Mouse (Mus musculus) heart, embryonic 11.5 days (tissue): ENCODE data around the gene Trabd2b. TPM values are rescaled to one million over a fixed set of nuclear protein-coding genes. Genes with fewer than 3 reads are reported as not detected.

ENCODE experiments used
- ATAC-seq: fragments of 200-750 bp; cut with Nextera tagmentation; replicated peaks from 2 replicates; pipeline ENCODE4 v1.8.0; 2017; ENCODE audit warnings: moderate library complexity; ENCODE audit not compliant: insufficient number of reproducible peaks, low FRiP score, low TSS enrichment
- H3K27ac ChIP-seq: fragments of 300-500 bp; sonication (generic); 2 replicates; pipeline ENCODE4 v1.5.1; 2014; ENCODE audit warnings: mild to moderate bottlenecking, low read depth, low read length
- H3K27me3 ChIP-seq: fragments of 300-500 bp; sonication (generic); 2 replicates; pipeline ENCODE4 v1.6.1; 2014; ENCODE audit warnings: mild to moderate bottlenecking, low read length, mixed read lengths; ENCODE audit not compliant: control insufficient read depth, insufficient read depth
- H3K36me3 ChIP-seq: fragments of 300-500 bp; sonication (generic); 2 replicates; pipeline ENCODE4 v1.6.1; 2014; ENCODE audit warnings: mild to moderate bottlenecking, low read length, moderate library complexity, mixed read lengths; ENCODE audit not compliant: control insufficient read depth, insufficient read depth
- H3K4me1 ChIP-seq: fragments of 300-500 bp; sonication (generic); 2 replicates; pipeline ENCODE4 v1.6.1; 2014; ENCODE audit warnings: low read length; ENCODE audit not compliant: control insufficient read depth, insufficient read depth
- H3K4me2 ChIP-seq: fragments of 300-500 bp; sonication (generic); 2 replicates; pipeline ENCODE4 v1.6.1; 2014; ENCODE audit warnings: mild to moderate bottlenecking, moderate library complexity
- H3K4me3 ChIP-seq: fragments of 300-500 bp; sonication (generic); 2 replicates; pipeline ENCODE4 v1.5.1; 2014; ENCODE audit warnings: low read depth, low read length
- H3K9ac ChIP-seq: fragments of 300-500 bp; sonication (generic); 2 replicates; pipeline ENCODE4 v1.6.1; 2014; ENCODE audit warnings: mild to moderate bottlenecking, low read depth, low read length, moderate library complexity
- H3K9me3 ChIP-seq: fragments of 300-500 bp; sonication (generic); replicated peaks from 2 replicates; pipeline ENCODE4 v1.6.1; 2016; ENCODE audit warnings: low read length; ENCODE audit not compliant: control insufficient read depth
- WGBS: fragments of 180-500 bp; shearing (Covaris S2); extraction: QIAGEN DNeasy Blood & Tissue Kit; methylation state at CpG from one replicate; pipeline ENCODE4 v1.1.7; 2014; ENCODE audit not compliant: insufficient replicate concordance; 5-methylcytosine and 5-hydroxymethylcytosine counted together
- polyA plus RNA-seq: library from polyadenylated mRNA; unstranded; fragments of >200 nt; fragmentation: Nextera tagmentation; extraction: Ambion mirVana; gene quantifications from 2 replicates; pipeline ENCODE4 v1.2.1, GENCODE M21; 2014

Gene Trabd2b
- polyA plus RNA-seq, 1 experiment from 2014 or later: 1.5 TPM

- no peak overlapping the region for H3K27ac ChIP-seq
- no peak overlapping the region for H3K9ac ChIP-seq
- 88% methylated on average over 5 of the region's 5 CpGs for whole genome bisulfite sequencing
- no peaks in the 10 kb centered on the region for H3K4me1 ChIP-seq
- no peak overlapping the region for H3K4me2 ChIP-seq
- H3K36me3 ChIP-seq: no peaks in the 10 kb centered on the region
- H3K9me3 ChIP-seq: no peaks in the 10 kb centered on the region
- peaks cover 3% of the 10 kb centered on the region; the same call in 1 of the 2 replicates for H3K27me3 ChIP-seq
- H3K4me3 ChIP-seq: no peak overlapping the region
- no peak for ATAC-seq
Measured at GRCm38 (mm10) chr4:114385236-114385635, 21.3 kb upstream of the Trabd2b start.

- no peaks in the 10 kb centered on the region for H3K9me3 ChIP-seq
- peaks cover 3% of the 10 kb centered on the region; the same call in 1 of the 2 replicates for H3K27me3 ChIP-seq
- WGBS: 77% methylated on average over 2 of the region's 2 CpGs
- no peaks in the 10 kb centered on the region for H3K4me1 ChIP-seq
- no peak overlapping the region for H3K4me2 ChIP-seq
- H3K36me3 ChIP-seq: no peaks in the 10 kb centered on the region
- H3K27ac ChIP-seq: no peak overlapping the region
- no peak for ATAC-seq
- no peak overlapping the region for H3K4me3 ChIP-seq
- no peak overlapping the region for H3K9ac ChIP-seq
Measured at GRCm38 (mm10) chr4:114386395-114386811, 20.1 kb upstream of the Trabd2b start.

- peaks cover 3% of the 10 kb centered on the region; the same call in 1 of the 2 replicates for H3K27me3 ChIP-seq
- H3K4me2 ChIP-seq: no peak overlapping the region
- H3K36me3 ChIP-seq: no peaks in the 10 kb centered on the region
- H3K27ac ChIP-seq: no peak overlapping the region
- H3K9ac ChIP-seq: no peak overlapping the region
- no peaks in the 10 kb centered on the region for H3K9me3 ChIP-seq
- no peak overlapping the region for H3K4me3 ChIP-seq
- H3K4me1 ChIP-seq: no peaks in the 10 kb centered on the region
- 83% methylated on average over 2 of the region's 2 CpGs for WGBS
- no peak for ATAC-seq
Measured at GRCm38 (mm10) chr4:114387527-114388135, 18.9 kb upstream of the Trabd2b start.

GRCm38 (mm10) chr4:114388306-114388705 lies 18.2 kb upstream of the Trabd2b start:
- Histone ChIP-seq H3K36me3 (no peaks in the 10 kb centered on the region), H3K27me3 (peaks cover 3% of the 10 kb centered on the region; the same call in 1 of the 2 replicates), H3K4me2 (no peak overlapping the region), H3K9ac (no peak overlapping the region), H3K27ac (no peak overlapping the region), H3K4me1 (no peaks in the 10 kb centered on the region), H3K9me3 (no peaks in the 10 kb centered on the region), H3K4me3 (no peak overlapping the region)
- 68% methylated on average over 3 of the region's 3 CpGs for WGBS
- ATAC-seq: no peak

- H3K36me3 ChIP-seq: no peaks in the 10 kb centered on the region
- no peak overlapping the region for H3K4me2 ChIP-seq
- H3K27ac ChIP-seq: no peak overlapping the region
- H3K4me3 ChIP-seq: no peak overlapping the region
- no peak for ATAC-seq
- H3K9me3 ChIP-seq: no peaks in the 10 kb centered on the region
- no peaks in the 10 kb centered on the region for H3K4me1 ChIP-seq
- H3K27me3 ChIP-seq: peaks cover 3% of the 10 kb centered on the region; the same call in 1 of the 2 replicates
- H3K9ac ChIP-seq: no peak overlapping the region
Measured at GRCm38 (mm10) chr4:114389653-114390052, 16.9 kb upstream of the Trabd2b start.

GRCm38 (mm10) chr4:114397625-114398024 lies 8.9 kb upstream of the Trabd2b start:
- no peak overlapping the region for H3K4me3 ChIP-seq
- ATAC-seq: no peak
- no peak overlapping the region for H3K9ac ChIP-seq
- H3K27ac ChIP-seq: no peak overlapping the region
- H3K36me3 ChIP-seq: no peaks in the 10 kb centered on the region
- H3K27me3 ChIP-seq: peaks cover 23% of the 10 kb centered on the region
- H3K9me3 ChIP-seq: no peaks in the 10 kb centered on the region
- no peaks in the 10 kb centered on the region for H3K4me1 ChIP-seq
- H3K4me2 ChIP-seq: no peak overlapping the region

GRCm38 (mm10) chr4:114399821-114400220 lies 6.7 kb upstream of the Trabd2b start:
- ATAC-seq: no peak
- Histone ChIP-seq H3K4me3 (no peak overlapping the region), H3K9ac (no peak overlapping the region), H3K27ac (no peak overlapping the region), H3K36me3 (no peaks in the 10 kb centered on the region), H3K9me3 (no peaks in the 10 kb centered on the region), H3K4me1 (no peaks in the 10 kb centered on the region), H3K4me2 (no peak overlapping the region), H3K27me3 (peaks cover 40% of the 10 kb centered on the region)
- 60% methylated on average over 3 of the region's 3 CpGs for WGBS

- no peak overlapping the region for H3K27ac ChIP-seq
- H3K9ac ChIP-seq: no peak overlapping the region
- H3K36me3 ChIP-seq: no peaks in the 10 kb centered on the region
- H3K4me3 ChIP-seq: no peak overlapping the region
- WGBS: 64% methylated on average over 7 of the region's 7 CpGs
- H3K4me1 ChIP-seq: peaks cover 3% of the 10 kb centered on the region
- no peak overlapping the region for H3K4me2 ChIP-seq
- ATAC-seq: no peak
- H3K9me3 ChIP-seq: no peaks in the 10 kb centered on the region
- H3K27me3 ChIP-seq: peaks cover 50% of the 10 kb centered on the region
Measured at GRCm38 (mm10) chr4:114401993-114402731, 4.4 kb upstream of the Trabd2b start.
